Mouse (Mus musculus) midbrain, embryonic 11.5 days (tissue): ENCODE measurements around the gene Kank2. TPM values are rescaled to one million over a fixed set of nuclear protein-coding genes. Genes with fewer than 3 reads are reported as not detected.

Experiments
- ATAC-seq: fragments of 200-750 bp; cut with Nextera tagmentation; 2 replicates; pipeline ENCODE4 v1.8.0; 2017; ENCODE audit warnings: moderate TSS enrichment, moderate library complexity; ENCODE audit not compliant: low FRiP score
- DNase-seq: peaks from one replicate; pipeline ENCODE4 v3.0.0; 2015; ENCODE audit warnings: low spot score; ENCODE audit errors: missing footprints
- H3K27ac ChIP-seq: fragments of 300-500 bp; sonication (generic); 2 replicates; pipeline ENCODE4 v1.5.1; 2014; ENCODE audit warnings: low read depth, low read length
- H3K27me3 ChIP-seq: fragments of 300-500 bp; sonication (generic); 2 replicates; pipeline ENCODE4 v1.6.1; 2014; ENCODE audit warnings: mild to moderate bottlenecking, low read length, moderate library complexity, mixed read lengths; ENCODE audit not compliant: control insufficient read depth, insufficient read depth
- H3K36me3 ChIP-seq: fragments of 300-500 bp; sonication (generic); 2 replicates; pipeline ENCODE4 v1.6.1; 2014; ENCODE audit warnings: mild to moderate bottlenecking, low read length, moderate library complexity, mixed read lengths; ENCODE audit not compliant: control insufficient read depth, insufficient read depth
- H3K4me1 ChIP-seq: fragments of 300-500 bp; sonication (generic); 2 replicates; pipeline ENCODE4 v1.6.1; 2014; ENCODE audit warnings: low read length; ENCODE audit not compliant: control insufficient read depth, insufficient read depth
- H3K4me2 ChIP-seq: fragments of 300-500 bp; sonication (generic); 2 replicates; pipeline ENCODE4 v1.6.1; 2014; ENCODE audit warnings: mild to moderate bottlenecking, moderate library complexity
- H3K4me3 ChIP-seq: fragments of 300-500 bp; sonication (generic); 2 replicates; pipeline ENCODE4 v1.5.1; 2014; ENCODE audit warnings: low read depth, low read length
- H3K9ac ChIP-seq: fragments of 300-500 bp; sonication (generic); 2 replicates; pipeline ENCODE4 v1.6.1; 2014; ENCODE audit warnings: low read length
- H3K9me3 ChIP-seq: fragments of 300-500 bp; sonication (generic); 2 replicates; pipeline ENCODE4 v1.6.1; 2016; ENCODE audit warnings: low read length; ENCODE audit not compliant: control insufficient read depth
- WGBS: fragments of 180-500 bp; shearing (Covaris S2); extraction: QIAGEN DNeasy Blood & Tissue Kit; methylation state at CpG from one replicate; pipeline ENCODE4 v1.1.7; 2014; 5-methylcytosine and 5-hydroxymethylcytosine counted together
- polyA plus RNA-seq: library from polyadenylated mRNA; unstranded; fragments of >200 nt; fragmentation: Nextera tagmentation; extraction: Ambion mirVana; gene quantifications from 2 replicates; pipeline ENCODE4 v1.2.1, GENCODE M21; 2014

Gene Kank2
- polyA plus RNA-seq, 1 experiment from 2014 or later: 3.9 TPM

GRCm38 (mm10) chr9:21752252-21752792, 46.2 kb downstream of the Kank2 start:
- DNase-seq: no peak
- H3K4me1 ChIP-seq: no peaks in the 10 kb centered on the region
- H3K4me2 ChIP-seq: no peak overlapping the region
- no peak overlapping the region for H3K27ac ChIP-seq
- no peaks in the 10 kb centered on the region for H3K27me3 ChIP-seq
- WGBS: 72% methylated on average over 10 of the region's 10 CpGs
- peaks cover 23% of the 10 kb centered on the region for H3K36me3 ChIP-seq
- H3K9me3 ChIP-seq: no peaks in the 10 kb centered on the region
- no peak for ATAC-seq
- H3K4me3 ChIP-seq: no peak overlapping the region
- H3K9ac ChIP-seq: no peak overlapping the region

GRCm38 (mm10) chr9:21751347-21751746, 47.2 kb downstream of the Kank2 start:
- Histone ChIP-seq H3K4me2 (no peak overlapping the region), H3K27me3 (no peaks in the 10 kb centered on the region), H3K9me3 (no peaks in the 10 kb centered on the region), H3K9ac (no peak overlapping the region), H3K27ac (no peak overlapping the region), H3K36me3 (peaks cover 30% of the 10 kb centered on the region), H3K4me3 (no peak overlapping the region), H3K4me1 (no peaks in the 10 kb centered on the region)
- ATAC-seq (no peak), DNase-seq (no peak)
- 78% methylated on average over 6 of the region's 6 CpGs for WGBS

DNA sequence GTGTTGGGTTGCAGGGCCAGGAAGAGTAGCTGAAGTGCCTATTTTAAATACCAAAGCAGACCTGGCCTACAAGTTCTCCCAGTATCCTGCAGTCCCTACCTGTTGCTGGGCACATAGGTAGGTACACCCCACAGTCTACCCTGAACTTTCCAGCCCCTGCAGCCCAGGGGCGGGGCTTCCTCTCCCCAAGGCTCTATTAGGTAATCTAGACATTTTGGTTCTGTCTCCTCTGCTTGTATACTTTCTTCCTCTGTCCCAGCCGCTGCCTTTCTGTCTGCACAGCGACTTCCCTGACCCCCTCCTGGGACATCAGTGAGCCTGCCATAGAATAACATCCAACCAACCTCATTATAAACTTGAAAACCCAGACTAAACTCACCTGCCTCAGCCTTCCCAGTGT, 48.2 kb downstream of the Kank2 start:
- peaks cover 36% of the 10 kb centered on the region for H3K36me3 ChIP-seq
- ATAC-seq (no peak), DNase-seq (no peak)
- no peak overlapping the region for H3K4me2 ChIP-seq
- no peak overlapping the region for H3K4me3 ChIP-seq
- 80% methylated on average over 3 of the region's 3 CpGs for WGBS
- no peaks in the 10 kb centered on the region for H3K9me3 ChIP-seq
- H3K4me1 ChIP-seq: no peaks in the 10 kb centered on the region
- H3K9ac ChIP-seq: no peak overlapping the region
- no peak overlapping the region for H3K27ac ChIP-seq
- H3K27me3 ChIP-seq: no peaks in the 10 kb centered on the region

DNA sequence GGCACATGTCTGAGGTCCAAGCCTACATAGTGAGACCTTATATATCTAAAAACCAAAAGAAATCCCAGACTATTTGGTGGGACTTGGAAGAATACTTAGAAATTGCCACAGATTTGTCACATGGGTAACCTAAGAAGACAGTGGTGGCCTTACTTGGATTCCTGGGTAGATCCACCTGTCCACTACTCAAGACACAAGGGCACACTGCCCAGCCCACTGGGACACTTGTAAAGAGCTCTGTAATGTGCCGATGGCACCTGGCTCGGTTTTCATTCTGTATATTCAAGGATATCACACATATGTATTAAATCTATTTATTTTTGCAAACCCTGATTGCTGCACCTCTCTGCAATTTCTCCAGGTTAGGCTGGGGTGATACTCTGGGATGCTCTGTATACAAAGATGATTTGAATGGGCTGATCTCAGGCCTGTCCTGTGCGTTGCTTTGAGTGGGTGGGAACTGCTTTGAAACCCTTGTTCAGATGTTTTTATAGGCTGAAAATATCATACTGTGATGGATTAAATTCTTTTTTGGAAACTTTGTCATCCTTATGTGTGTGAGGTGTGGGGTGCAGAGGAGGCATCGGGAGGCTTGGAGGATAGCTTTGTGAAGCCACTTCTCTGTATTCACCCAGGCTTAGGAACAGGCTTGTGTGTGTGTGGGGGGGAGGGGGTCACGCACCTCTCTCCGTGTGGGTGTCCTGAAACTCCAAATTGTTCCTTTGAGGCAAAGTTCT, 49.0 kb downstream of the Kank2 start:
- no peaks in the 10 kb centered on the region for H3K9me3 ChIP-seq
- H3K4me1 ChIP-seq: no peaks in the 10 kb centered on the region
- no peak overlapping the region for H3K4me2 ChIP-seq
- no peaks in the 10 kb centered on the region for H3K27me3 ChIP-seq
- DNase-seq (no peak), ATAC-seq (no peak)
- H3K36me3 ChIP-seq: peaks cover 40% of the 10 kb centered on the region
- H3K4me3 ChIP-seq: no peak overlapping the region
- WGBS: 90% methylated on average over 6 of the region's 6 CpGs
- H3K27ac ChIP-seq: no peak overlapping the region
- no peak overlapping the region for H3K9ac ChIP-seq

GRCm38 (mm10) chr9:21748491-21748890, 50.1 kb downstream of the Kank2 start:
- ATAC-seq: no peak
- 92% methylated on average over 10 of the region's 10 CpGs for WGBS
- no peak overlapping the region for H3K27ac ChIP-seq
- no peaks in the 10 kb centered on the region for H3K27me3 ChIP-seq
- no peak overlapping the region for H3K9ac ChIP-seq
- H3K9me3 ChIP-seq: no peaks in the 10 kb centered on the region
- no peak for DNase-seq
- peaks cover 48% of the 10 kb centered on the region for H3K36me3 ChIP-seq
- H3K4me3 ChIP-seq: no peak overlapping the region
- no peak overlapping the region for H3K4me2 ChIP-seq
- H3K4me1 ChIP-seq: no peaks in the 10 kb centered on the region

- H3K4me3 ChIP-seq: no peak overlapping the region
- H3K9me3 ChIP-seq: no peaks in the 10 kb centered on the region
- no peaks in the 10 kb centered on the region for H3K4me1 ChIP-seq
- H3K27ac ChIP-seq: no peak overlapping the region
- ATAC-seq (no peak), DNase-seq (no peak)
- H3K4me2 ChIP-seq: no peak overlapping the region
- H3K27me3 ChIP-seq: no peaks in the 10 kb centered on the region
- peaks cover 49% of the 10 kb centered on the region for H3K36me3 ChIP-seq
- no peak overlapping the region for H3K9ac ChIP-seq
- WGBS: 87% methylated on average over 7 of the region's 7 CpGs
These were observed 50.5 kb downstream of the Kank2 start for GRCm38 (mm10) chr9:21748033-21748432.

GRCm38 (mm10) chr9:21747238-21747774, 51.2 kb downstream of the Kank2 start:
- ATAC-seq (no peak), DNase-seq (no peak)
- Histone ChIP-seq H3K36me3 (peaks cover 56% of the 10 kb centered on the region), H3K4me2 (no peak overlapping the region), H3K9me3 (no peaks in the 10 kb centered on the region), H3K4me3 (no peak overlapping the region), H3K4me1 (no peaks in the 10 kb centered on the region), H3K27me3 (no peaks in the 10 kb centered on the region), H3K27ac (no peak overlapping the region), H3K9ac (no peak overlapping the region)
- WGBS: 90% methylated on average over 3 of the region's 3 CpGs

GRCm38 (mm10) chr9:21741514-21741913, 57.0 kb downstream of the Kank2 start:
- H3K9ac ChIP-seq: no peak overlapping the region
- H3K27ac ChIP-seq: no peak overlapping the region
- no peaks in the 10 kb centered on the region for H3K27me3 ChIP-seq
- DNase-seq (no peak), ATAC-seq (no peak)
- no peaks in the 10 kb centered on the region for H3K4me1 ChIP-seq
- H3K9me3 ChIP-seq: no peaks in the 10 kb centered on the region
- no peak overlapping the region for H3K4me2 ChIP-seq
- no peak overlapping the region for H3K4me3 ChIP-seq
- WGBS: 95% methylated on average over 11 of the region's 11 CpGs
- peaks cover 73% of the 10 kb centered on the region for H3K36me3 ChIP-seq

GRCm38 (mm10) chr9:21740427-21740826, 58.1 kb downstream of the Kank2 start:
- no peaks in the 10 kb centered on the region for H3K27me3 ChIP-seq
- no peaks in the 10 kb centered on the region for H3K9me3 ChIP-seq
- no peak overlapping the region for H3K4me2 ChIP-seq
- no peak overlapping the region for H3K27ac ChIP-seq
- H3K4me3 ChIP-seq: no peak overlapping the region
- DNase-seq (no peak), ATAC-seq (no peak)
- no peak overlapping the region for H3K9ac ChIP-seq
- H3K36me3 ChIP-seq: peaks cover 72% of the 10 kb centered on the region
- WGBS: 96% methylated on average over 14 of the region's 14 CpGs
- H3K4me1 ChIP-seq: no peaks in the 10 kb centered on the region
